Mouse (Mus musculus) MN1 (cell line): ENCODE measurements around the gene Foxn4.

Source experiments
- DNase-seq: peaks from one replicate; pipeline ENCODE4 v3.0.0-alpha.2; 2016; ENCODE audit warnings: low spot score

The Foxn4 gene

GRCm38 (mm10) chr5:114273693-114274402 is at the start of gene Foxn4:
Gene Foxn4 (minus strand): TSS chr5:114273807.
- no peak for DNase-seq

GRCm38 (mm10) chr5:114323105-114323790 is 49.6 kb upstream of the Foxn4 start:
- no peak for DNase-seq

GRCm38 (mm10) chr5:114309680-114310036 is 36.1 kb upstream of the Foxn4 start:
- no peak for DNase-seq

GRCm38 (mm10) chr5:114308765-114309679 is 35.4 kb upstream of the Foxn4 start:
- DNase-seq, result peak; percentile 48

- no peak for DNase-seq
These were observed 32.9 kb upstream of the Foxn4 start for GRCm38 (mm10) chr5:114306496-114306895.

- no peak for DNase-seq
These were observed 29.6 kb upstream of the Foxn4 start for GRCm38 (mm10) chr5:114303166-114303565.

- no peak for DNase-seq
These were observed 26.4 kb upstream of the Foxn4 start for GRCm38 (mm10) chr5:114299883-114300610.

GRCm38 (mm10) chr5:114299156-114299855 is 25.7 kb upstream of the Foxn4 start:
- no peak for DNase-seq

- DNase-seq, result peak; percentile 36
These were observed 24.7 kb upstream of the Foxn4 start for GRCm38 (mm10) chr5:114298212-114298894.

GRCm38 (mm10) chr5:114296693-114297631 is 23.4 kb upstream of the Foxn4 start:
- DNase-seq, result peak; percentile 45

- no peak for DNase-seq
These were observed 16.4 kb upstream of the Foxn4 start for GRCm38 (mm10) chr5:114290004-114290403.

GRCm38 (mm10) chr5:114288874-114289273 is 15.3 kb upstream of the Foxn4 start, which contains the start of gene Myo1h:
Gene Myo1h (plus strand): TSS chr5:114289166.
- no peak for DNase-seq

- DNase-seq, result no peak
These were observed 14.8 kb upstream of the Foxn4 start for GRCm38 (mm10) chr5:114288396-114288795.

GRCm38 (mm10) chr5:114286872-114287571 is 13.4 kb upstream of the Foxn4 start:
- no peak for DNase-seq

- no peak for DNase-seq
These were observed 12.5 kb upstream of the Foxn4 start for GRCm38 (mm10) chr5:114286102-114286501.

GRCm38 (mm10) chr5:114285398-114285700 is 11.7 kb upstream of the Foxn4 start:
- DNase-seq, result no peak

- DNase-seq, result peak; percentile 8
These were observed 11.2 kb upstream of the Foxn4 start for GRCm38 (mm10) chr5:114284604-114285397.

- no peak for DNase-seq
These were observed 8.7 kb upstream of the Foxn4 start for GRCm38 (mm10) chr5:114282346-114282745.
